Mouse (Mus musculus): ENCODE data around the gene Ttk.

Gene Ttk

DNA sequence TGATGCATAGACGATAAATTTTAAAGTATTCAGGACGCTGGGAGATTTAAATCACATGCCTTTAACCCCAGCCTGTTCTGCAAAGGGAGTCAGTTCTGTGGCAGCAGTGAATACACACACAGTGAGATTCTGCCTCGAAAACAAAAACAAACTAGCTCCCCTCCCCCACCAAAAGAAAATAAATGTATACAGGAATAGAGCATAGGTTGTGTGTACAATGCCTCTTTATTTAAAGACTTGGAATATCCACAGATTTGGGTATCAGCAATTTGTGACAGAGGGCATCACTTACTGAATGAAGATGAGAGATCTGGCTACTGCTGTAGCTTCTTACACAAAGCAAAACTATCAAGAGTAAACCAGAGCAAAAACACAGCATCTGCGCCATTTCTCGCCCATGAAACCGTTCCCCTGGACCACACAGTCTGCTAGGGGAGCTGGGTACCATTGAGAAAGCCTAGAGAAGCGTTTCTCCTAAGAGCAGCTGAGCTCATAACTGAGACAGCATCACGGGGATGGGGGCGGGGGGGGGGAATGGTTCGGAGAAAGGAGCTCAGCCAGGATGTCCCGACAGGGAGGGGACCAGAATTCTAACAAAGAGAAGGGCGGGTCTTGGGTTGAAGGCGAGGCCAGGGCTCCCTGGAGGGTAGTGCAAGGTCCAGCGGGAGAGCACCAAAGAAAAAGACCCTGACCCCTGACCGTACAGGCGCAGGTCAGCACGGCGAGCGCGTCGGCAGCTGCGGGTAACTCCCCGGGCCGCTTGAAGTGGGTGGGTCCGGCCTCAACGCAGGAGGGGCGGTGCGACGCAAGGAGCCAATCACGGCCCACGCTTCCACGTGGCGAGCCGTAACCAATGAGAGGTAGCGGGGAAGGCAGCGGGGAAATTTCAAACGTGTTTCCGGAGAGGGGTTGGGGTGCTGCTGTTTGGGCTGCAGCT lies at the start of gene Ttk:
Gene Ttk (plus strand): TSS at position 879 of the 937 bp plus-strand sequence.
- DNase-seq (ENCODE audit: low read depth) = peak; percentile 82

DNA sequence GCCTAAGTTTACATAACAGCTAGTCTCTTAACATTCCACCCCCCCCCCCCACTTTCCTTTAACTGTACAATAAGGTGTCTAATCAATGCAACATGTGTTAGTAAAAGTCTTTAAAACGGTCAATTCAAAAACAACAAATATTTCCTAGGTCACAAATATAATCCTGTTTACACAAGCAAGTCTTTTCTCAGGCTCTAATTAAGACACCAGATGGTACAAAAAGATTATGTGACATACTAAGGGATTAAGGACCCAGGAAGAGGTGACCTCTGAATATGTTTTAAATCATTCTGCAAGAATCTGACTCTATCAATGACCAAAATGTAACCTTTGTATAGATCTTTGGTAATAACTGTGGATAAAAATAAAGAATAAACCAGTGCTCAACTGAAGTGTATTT lies 49.0 kb upstream of the Ttk start:
- DNase-seq (ENCODE audit: low read depth) = no peak

DNA sequence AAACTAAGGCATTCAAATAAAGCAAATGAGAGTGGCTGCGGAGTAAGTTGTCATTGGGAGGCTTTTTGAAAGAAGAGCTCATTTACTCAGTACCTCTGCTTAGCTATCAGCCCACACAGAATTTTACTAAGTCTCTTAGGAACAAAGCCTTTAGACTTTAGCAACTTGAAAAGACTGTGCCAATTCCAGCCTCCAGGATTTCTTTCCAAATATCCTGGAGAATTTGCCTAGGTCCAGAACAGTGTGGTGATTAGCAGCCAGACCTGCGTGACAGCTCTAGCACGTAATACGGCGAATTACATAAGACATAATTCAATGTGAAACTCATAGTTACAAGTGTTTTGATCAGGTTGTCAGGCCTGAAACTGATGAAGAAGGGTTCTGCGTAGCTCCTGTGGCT lies 45.2 kb upstream of the Ttk start:
- DNase-seq (ENCODE audit: low read depth) = no peak

DNA sequence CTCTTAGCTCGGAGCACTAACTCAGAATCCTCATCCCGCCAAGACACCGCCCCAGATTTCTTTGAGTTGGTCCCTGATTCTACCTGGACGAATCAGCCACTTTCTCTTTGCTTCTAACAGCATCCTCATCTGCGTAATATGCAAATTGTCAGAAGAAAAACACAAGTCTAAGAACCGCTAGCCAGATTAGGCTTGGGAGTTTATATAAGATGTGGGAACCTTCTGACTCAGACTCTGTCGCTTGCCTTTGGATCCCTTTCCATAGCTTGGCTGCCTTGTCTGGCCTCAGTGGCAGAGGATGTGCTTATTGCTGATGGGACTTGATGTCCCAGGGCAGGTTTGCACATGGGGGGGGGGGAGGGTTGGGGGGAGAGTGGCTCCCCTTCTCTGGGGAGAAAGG lies 37.6 kb upstream of the Ttk start:
- DNase-seq (ENCODE audit: low read depth) = no peak

DNA sequence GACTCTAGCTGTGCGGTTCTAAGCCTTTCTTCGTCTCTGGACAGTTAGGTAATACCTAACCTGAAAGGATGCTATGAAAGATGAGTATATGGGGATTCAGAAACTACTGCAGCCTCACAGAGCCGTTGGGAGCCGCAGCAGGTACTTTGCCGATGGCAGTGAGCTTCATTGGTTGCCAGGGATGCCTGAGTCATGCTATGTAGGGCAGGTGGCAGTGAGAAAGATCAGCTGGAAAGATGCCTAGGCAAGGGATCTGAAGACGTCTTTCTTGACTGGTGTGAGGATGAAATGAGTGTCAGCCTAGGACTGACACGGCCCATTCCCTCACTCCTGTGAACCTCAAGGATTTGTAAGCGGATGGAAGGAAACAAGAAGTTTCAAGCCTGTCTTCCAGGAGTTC lies 36.6 kb upstream of the Ttk start:
- DNase-seq (ENCODE audit: low read depth) = no peak

DNA sequence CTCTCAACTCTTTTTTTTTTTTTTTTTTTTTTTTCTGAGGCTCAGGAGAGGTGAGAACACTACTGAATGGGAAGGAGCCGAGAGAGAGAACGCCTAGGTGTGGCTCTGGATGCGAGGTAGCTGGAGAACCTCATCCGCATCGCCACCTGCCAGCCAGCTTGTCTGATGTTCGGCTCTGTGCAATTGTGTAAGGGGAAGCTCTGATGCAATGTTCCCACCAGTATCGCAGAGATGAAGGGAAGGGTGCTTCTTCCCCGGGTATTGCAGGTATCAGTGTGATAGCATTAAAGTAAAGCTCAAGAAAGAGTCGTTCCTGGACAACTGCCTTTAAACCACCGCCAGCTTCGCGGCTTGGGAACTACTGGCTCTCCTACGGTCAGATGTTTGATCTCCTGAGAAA lies 30.1 kb upstream of the Ttk start:
- DNase-seq (ENCODE audit: low read depth) = no peak

DNA sequence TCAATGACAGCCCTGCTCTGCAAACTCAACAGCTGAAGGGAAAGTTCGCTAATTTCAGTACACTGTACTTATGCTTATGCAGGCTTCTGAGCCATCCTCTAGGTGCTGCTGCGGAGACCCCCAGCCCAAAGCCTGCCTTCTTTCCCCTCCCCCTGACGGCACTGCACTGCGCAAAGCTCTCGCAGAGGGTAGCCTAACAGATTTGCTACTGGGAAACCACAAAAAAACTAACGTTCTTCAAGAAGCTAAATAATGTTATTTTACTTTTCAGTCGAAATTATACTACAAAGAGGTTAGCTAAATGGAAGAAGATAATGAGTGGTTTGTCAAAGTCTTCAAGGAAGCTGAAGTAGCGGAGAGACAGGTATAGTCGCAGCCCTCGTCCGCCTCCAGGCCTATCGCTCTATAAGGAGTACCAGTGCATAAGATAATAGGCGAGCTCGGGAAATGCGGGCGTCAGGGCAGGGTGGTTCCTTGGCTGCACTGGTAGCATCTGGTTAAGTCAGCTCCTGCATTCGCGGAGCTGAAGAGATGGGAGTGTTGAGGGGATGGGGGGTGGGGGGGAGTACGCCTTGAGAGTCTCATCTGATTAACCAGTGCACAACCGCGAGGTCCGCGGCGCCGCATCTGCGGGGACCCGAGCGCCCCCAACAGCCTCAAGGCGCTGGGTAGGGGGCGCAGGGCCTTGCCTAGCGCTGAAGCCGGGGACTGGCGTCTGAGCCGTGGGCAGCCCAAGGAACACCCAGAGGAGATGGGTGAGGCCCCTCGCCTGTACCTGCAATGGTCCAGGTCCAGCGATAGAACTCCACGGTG lies 29.1 kb upstream of the Ttk start:
- DNase-seq (ENCODE audit: low read depth) = no peak

DNA sequence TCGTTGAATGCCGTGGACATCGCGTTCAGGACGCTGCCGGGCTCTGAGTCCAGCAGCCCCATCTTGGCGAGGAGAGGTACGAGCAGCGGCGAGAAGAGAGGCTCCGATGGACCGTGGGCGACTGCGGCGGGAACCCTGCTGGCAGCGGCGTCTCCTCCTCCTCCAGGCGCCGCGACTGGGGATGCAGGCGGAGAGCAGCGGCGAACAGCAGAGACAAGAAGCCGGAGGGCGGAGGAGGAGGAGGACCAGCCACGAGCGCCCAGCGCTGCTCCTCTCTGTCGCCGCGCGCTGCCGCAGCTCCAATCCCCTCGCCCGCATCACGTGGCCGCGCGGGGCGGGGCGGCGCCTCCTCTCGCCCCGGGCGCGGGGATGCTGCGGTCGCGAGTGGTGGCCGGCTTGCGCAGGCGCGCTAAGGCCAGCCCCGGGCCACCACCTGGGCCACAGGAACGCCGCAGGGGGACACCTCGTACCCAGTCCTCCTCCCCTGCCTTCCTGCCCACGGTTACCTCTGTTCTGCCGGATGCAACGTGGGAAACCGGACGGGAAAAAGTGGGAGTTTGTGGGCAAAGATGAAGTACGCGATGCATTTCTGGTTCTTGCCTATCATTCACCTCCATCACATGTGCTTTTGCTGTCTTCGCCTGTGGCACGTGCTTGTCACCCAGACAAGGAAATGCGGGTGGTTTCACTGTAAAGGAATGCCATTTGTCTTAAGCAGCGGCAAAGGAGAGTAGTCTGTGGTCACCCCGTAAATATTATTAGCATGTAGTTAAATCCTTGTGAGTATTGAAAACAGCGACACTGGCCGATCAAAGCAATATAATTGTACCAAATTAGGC lies 28.3 kb upstream of the Ttk start, which contains the start of gene Elovl4:
Gene Elovl4 (minus strand): TSS at position 301 of the 839 bp plus-strand sequence.
- no peak for DNase-seq (ENCODE audit: low read depth)

DNA sequence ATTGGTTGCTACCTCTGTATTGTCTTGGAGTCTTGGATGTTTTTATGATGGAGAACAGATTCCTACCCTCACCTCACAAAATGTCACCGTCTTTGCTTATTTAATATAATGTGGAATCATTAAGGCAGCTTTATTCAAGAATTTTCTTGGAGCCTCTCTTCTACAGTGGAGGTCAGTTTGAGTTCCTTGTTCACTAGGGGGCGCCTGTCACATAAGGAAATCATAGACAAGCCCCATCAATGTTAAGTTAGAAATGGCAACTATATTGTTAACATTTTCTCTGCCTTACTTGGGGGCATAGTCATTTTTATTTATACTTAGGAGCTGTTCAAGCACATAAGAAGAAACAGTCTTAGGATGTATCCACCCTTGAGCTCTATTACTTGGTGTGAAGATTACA lies 26.9 kb upstream of the Ttk start:
- peak; percentile 35 for DNase-seq (ENCODE audit: low read depth)

DNA sequence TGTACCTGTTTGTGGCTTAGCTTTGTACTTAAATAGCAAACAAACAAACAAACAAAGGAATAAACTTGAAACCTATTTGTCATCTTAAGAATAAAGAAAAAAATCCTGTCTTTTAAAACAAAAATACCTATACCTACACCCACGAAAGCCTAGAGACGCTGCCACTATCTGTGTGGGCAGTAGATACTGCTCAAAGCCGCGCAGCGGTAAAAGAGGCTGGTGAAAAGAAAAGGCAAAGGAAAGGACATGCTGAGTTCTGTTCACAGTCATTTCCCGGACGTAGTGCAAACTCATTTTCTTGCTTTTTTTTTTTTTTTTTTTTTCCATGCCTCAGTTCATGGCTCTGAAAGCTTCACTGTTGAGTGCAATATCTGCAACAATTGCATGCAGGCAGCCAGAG lies 15.3 kb upstream of the Ttk start:
- no peak for DNase-seq (ENCODE audit: low read depth)

DNA sequence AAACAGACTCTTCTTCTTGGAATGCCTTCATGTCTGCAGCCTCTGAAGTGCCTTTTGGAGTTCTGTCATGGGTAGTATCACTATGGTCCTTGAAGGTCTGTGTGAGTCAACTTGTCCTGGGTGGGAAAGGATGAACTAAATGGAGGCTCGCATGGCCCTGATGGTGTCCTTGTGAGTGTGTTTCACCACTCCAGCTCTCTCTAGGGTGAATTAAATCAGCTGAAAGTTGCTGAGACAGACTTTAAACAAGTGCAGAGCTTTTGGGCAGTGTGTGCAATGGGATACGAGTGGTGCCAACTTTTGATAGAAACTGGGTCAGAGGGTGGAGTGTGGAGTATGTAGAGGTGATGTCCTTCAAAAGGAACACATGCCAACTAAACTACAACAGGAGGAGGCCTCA lies 13.5 kb upstream of the Ttk start:
- DNase-seq (ENCODE audit: low read depth) = no peak

DNA sequence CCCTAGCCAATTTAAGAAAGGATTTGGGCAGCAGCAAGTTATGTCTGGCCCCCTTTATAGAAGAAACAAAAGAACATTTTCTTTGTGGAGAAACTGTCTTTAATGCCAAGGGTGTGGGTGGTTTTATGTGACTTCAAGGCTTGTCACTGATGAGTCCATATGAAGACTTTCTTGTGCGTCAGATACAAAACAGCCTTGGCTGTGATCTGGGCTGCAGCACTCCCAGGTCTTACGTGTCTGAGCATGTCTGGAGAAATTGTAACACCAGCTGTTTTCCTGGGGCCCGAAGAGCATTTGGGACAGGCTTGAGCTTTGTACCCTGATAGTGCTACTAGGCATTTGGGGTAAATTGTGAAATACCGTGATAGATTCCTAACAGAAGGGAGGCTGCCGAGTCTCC lies 11.6 kb upstream of the Ttk start:
- no peak for DNase-seq (ENCODE audit: low read depth)

DNA sequence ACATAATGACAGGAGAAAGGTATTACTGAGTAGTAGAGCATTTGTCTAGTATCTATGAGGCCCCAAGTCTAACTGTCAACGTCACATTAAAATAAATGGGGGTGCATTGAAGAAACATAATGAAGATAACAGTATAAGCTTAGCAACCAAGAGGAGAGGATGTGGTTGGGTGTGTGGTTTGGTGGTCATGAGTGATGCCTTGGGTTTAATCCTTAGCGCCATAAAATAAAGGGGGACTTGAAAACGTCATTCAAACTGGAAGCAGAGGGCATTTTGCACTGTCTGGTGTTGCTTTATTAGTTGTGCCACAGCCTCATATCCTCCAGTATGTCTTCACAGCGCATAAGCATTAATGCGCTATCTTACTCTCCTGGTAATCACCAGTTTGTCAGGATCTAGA lies 4.6 kb upstream of the Ttk start:
- no peak for DNase-seq (ENCODE audit: low read depth)

DNA sequence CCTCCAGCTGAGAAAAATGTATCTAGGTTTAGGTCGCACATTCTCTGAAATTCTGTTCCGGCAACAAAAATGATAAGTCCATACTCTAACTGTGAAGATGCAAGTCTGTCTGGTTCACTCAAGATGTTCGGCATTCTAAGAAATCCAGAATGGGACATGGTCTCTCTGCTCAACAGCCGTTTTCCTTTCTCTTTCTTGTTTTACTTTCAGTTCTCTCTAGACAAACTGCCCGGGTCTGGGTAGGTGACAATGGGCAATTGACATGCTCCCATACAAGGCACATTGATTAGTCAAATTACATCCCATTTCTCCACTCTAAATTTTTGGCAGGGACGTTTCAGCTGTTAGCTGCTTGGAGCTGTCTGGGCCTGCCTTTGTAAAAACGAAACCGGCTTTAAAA lies 3.3 kb upstream of the Ttk start:
- DNase-seq (ENCODE audit: low read depth) = no peak

DNA sequence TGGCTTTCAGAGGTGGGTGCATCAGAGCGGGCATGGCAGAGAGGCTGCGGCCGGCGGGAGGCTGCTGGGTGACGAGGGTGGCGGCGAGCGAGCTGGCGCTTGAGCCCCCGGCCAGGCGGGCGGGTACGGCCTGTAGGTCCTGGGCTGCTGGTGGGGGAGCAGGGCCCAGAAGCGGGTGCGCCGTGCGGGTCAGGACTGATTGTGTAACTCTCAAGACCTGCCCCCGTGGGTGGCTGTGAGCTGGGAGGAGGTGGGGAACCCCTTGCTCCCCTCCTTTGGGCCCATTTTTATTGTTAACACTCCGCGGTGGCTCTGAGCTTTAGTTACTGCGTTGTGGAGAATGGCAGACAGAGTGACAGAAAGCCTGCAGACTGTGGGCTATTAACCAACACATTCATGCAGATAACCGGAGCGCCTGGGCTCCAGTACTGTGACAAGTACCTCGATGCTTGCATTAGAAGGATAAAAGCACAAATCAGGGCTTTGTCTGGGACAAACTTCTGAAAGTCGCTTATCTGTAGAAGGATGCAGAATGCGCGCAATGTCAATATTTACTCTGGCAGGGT lies 342 bp downstream of the Ttk start:
- DNase-seq (ENCODE audit: low read depth) = peak; percentile 6

DNA sequence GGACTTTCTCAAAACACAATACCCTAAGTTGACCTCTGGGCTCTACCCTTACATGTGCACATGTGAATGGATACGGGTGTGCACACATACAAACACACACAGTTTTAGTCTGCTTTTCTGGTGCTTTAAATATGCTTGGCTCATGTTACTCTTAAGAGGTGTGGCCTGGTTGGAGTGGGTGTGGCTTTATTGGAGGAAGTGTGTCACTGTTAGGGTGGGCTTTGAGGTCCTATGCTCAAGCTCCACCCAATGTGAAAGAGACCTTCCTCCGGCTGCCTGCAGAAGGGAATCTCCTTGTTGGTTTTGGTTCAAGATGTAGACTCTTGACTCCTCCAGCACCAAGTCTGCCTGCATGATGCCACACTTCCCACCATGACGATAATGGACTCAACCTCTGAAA lies 18.0 kb downstream of the Ttk start:
- DNase-seq (ENCODE audit: low read depth) = no peak

DNA sequence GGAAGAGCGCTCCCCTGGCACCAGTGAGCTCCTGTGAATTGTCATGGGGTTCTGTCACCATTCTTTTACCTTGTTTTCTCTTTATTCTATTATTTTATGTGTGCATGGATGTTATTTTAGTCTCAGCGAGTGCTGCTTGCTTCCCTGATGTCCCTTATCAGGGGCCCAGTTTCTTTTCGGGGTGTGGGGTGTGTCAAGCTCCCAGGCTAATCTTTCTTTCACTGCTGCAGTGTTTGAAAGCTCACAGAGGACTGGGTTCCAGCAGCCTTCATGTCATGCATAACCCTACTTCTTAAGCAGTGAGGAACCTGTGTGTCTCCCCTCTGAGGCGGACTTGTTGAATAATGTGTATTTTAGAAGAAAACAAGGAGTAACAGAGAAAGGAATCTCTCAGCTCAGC lies 30.7 kb downstream of the Ttk start:
- no peak for DNase-seq (ENCODE audit: low read depth)

DNA sequence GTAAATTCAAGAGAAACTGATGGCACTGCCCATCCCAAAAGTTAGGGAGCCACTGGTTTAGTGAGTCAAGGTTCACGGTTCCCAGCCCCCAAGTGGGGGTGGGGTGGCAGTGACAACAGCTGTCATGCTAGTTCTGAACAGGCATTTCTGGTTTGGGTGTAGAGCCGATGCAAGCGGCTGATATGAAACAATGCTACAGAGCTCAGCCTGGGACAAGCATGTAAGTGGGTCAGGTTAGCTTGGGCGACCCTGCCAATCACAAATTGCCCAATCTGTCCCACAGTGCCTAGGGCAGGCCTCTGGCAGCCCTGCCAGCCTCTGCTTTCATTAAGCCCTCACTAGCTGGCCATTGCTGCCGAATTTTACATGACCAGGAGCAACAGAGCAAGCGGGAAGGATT lies 47.7 kb downstream of the Ttk start:
- no peak for DNase-seq (ENCODE audit: low read depth)

DNA sequence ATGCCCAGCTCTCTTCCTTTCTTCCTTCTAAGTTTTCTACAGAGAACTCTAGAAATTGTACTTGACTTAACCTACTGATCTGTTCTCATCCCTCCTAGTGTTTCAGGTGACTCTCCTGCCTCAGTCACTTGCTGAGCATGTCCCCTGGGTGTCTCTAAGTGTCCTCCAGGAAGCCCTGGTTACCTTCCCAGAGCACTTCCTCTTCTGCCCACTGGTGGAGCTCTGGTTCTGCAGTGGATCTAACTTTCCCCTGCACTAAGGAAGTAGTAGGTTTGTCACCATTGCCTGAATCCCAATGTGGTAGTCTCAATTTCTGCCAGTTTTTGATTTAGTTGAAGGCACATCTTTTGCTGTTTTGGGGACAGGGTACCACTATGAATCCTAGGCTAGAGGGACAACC lies 51.7 kb downstream of the Ttk start:
- DNase-seq (ENCODE audit: low read depth) = no peak

DNA sequence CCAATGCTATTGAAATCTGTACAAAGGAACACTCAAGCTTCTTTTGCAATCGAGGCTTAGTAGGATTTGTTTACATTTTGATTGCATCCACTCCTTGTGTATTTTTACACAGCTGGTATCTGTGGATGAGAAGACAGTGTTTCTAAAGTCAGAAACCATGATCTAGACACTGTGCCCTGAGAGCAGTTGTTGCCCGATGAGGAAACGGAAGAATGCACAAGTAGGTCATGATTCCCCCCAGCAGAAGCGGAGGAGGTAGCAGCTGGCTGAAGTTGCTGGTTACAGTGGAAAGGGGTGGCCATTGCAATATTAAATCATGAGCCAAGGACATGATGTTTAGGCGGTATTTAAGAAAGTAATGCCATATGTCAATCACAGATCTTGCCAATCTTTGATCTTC lies 53.7 kb downstream of the Ttk start:
- DNase-seq (ENCODE audit: low read depth) = no peak

DNA sequence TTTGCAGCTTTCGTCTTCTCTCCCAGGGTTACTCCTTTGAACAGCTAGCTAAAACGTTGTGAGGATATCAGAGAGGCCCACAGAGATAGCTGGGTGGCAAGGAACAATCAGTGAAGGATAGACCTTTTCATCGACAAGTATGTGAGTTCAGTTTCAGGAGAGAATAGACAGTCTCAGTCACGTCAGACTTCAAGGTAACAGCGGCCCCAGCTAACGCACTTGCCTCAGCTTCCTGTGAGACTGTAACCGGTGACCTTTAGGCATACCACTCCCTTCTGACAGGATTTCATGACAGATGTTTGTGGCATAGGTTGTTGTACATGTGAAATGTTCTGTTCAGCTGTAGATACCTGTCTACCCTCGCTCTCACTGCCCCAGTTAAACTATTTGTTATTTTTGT lies 58.6 kb downstream of the Ttk start:
- DNase-seq (ENCODE audit: low read depth) = no peak

DNA sequence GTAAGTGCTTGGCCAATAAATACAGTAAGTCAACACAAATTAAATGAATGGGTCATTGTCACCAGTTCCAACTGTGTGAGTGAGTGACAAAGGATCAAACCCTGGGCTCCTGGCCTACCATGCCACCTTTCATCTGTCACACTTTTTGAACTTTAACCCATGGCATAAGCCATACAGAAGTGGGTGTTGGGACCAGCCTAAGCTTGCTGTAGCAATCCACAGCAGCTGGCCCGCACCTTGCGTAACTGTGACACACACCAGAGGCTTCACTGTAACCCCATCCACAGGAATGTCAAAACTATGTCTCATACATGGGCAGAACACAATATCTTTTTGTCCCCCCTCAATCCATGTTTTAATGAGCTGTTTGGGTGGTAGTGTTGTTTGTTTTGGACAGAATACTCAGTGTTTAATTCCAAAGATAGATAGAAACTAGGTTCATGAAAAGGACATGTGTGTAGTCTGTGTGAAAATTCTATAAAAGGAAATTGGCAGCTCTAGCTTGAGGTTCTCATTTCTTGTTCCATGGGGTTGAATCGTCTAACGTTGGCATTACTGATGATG lies 59.4 kb downstream of the Ttk start:
- DNase-seq (ENCODE audit: low read depth) = no peak
